Mouse (Mus musculus) kidney, embryonic 14.5 days (tissue): Measurements from ENCODE around the gene Slc25a21. TPM values are rescaled to one million over a fixed set of nuclear protein-coding genes. Genes with fewer than 3 reads are reported as not detected.

Experiments
- ATAC-seq: fragments of 200-750 bp; cut with Nextera tagmentation; 2 replicates; pipeline ENCODE4 v1.8.0; 2017; ENCODE audit warnings: moderate number of reproducible peaks, mild to moderate bottlenecking, moderate TSS enrichment, moderate library complexity; ENCODE audit not compliant: low FRiP score, low TSS enrichment
- H3K27ac ChIP-seq: fragments of 300-500 bp; sonication (generic); 2 replicates; pipeline ENCODE4 v1.5.1; 2014; ENCODE audit warnings: low read depth, mild to moderate bottlenecking, low read length, moderate library complexity, mixed read lengths
- H3K27me3 ChIP-seq: fragments of 300-500 bp; sonication (generic); 2 replicates; pipeline ENCODE4 v1.6.1; 2014; ENCODE audit warnings: mild to moderate bottlenecking, low read length; ENCODE audit not compliant: control insufficient read depth, insufficient read depth
- H3K36me3 ChIP-seq: fragments of 300-500 bp; sonication (generic); 2 replicates; pipeline ENCODE4 v1.6.1; 2014; ENCODE audit warnings: low read length, mixed read lengths; ENCODE audit not compliant: control insufficient read depth, insufficient read depth
- H3K4me1 ChIP-seq: fragments of 300-500 bp; sonication (generic); 2 replicates; pipeline ENCODE4 v1.6.1; 2014; ENCODE audit warnings: low read length, mixed read lengths; ENCODE audit not compliant: control insufficient read depth, insufficient read depth
- H3K4me2 ChIP-seq: fragments of 300-500 bp; sonication (generic); replicated peaks from 2 replicates; pipeline ENCODE4 v1.6.1; 2014; ENCODE audit warnings: low read depth, mild to moderate bottlenecking, low read length
- H3K4me3 ChIP-seq: fragments of 300-500 bp; sonication (generic); 2 replicates; pipeline ENCODE4 v1.5.1; 2014; ENCODE audit warnings: mild to moderate bottlenecking, low read length
- H3K9ac ChIP-seq: fragments of 300-500 bp; sonication (generic); 2 replicates; pipeline ENCODE4 v1.6.1; 2014; ENCODE audit warnings: low read depth, mild to moderate bottlenecking, low read length, moderate library complexity
- H3K9me3 ChIP-seq: fragments of 300-500 bp; sonication (generic); 2 replicates; pipeline ENCODE4 v1.6.1; 2016; ENCODE audit warnings: low read length; ENCODE audit not compliant: control insufficient read depth
- WGBS: fragments of 180-500 bp; shearing (Covaris S2); extraction: QIAGEN DNeasy Blood & Tissue Kit; methylation state at CpG from one replicate; pipeline ENCODE4 v1.1.7; 2014; 5-methylcytosine and 5-hydroxymethylcytosine counted together
- polyA plus RNA-seq: library from polyadenylated mRNA; unstranded; fragments of >200 nt; fragmentation: Nextera tagmentation; extraction: Ambion mirVana; gene quantifications from 2 replicates; pipeline ENCODE4 v1.2.1, GENCODE M21; 2014

Slc25a21 gene
- polyA plus RNA-seq, 1 experiment from 2014 or later, result 2.8 TPM

- no peak overlapping the region for H3K27ac ChIP-seq
- no peaks in the 10 kb centered on the region for H3K4me1 ChIP-seq
- no peaks in the 10 kb centered on the region for H3K9me3 ChIP-seq
- H3K4me3 ChIP-seq, result no peak overlapping the region
- ATAC-seq, result no peak
- WGBS, result 81% methylated on average over 6 of the region's 6 CpGs
- no peaks in the 10 kb centered on the region for H3K27me3 ChIP-seq
- no peak overlapping the region for H3K9ac ChIP-seq
- no peak overlapping the region for H3K4me2 ChIP-seq
- H3K36me3 ChIP-seq, result no peaks in the 10 kb centered on the region
These were observed 37.4 kb downstream of the Slc25a21 start for GRCm38 (mm10) chr12:57159904-57160303.

GRCm38 (mm10) chr12:57158266-57158665 is 39.0 kb downstream of the Slc25a21 start:
- H3K9me3 ChIP-seq, result no peaks in the 10 kb centered on the region
- no peaks in the 10 kb centered on the region for H3K4me1 ChIP-seq
- WGBS, result 54% methylated on average over 3 of the region's 3 CpGs
- no peak overlapping the region for H3K27ac ChIP-seq
- no peak overlapping the region for H3K9ac ChIP-seq
- no peaks in the 10 kb centered on the region for H3K36me3 ChIP-seq
- ATAC-seq, result no peak
- no peak overlapping the region for H3K4me3 ChIP-seq
- no peaks in the 10 kb centered on the region for H3K27me3 ChIP-seq
- H3K4me2 ChIP-seq, result no peak overlapping the region

- no peaks in the 10 kb centered on the region for H3K4me1 ChIP-seq
- no peaks in the 10 kb centered on the region for H3K36me3 ChIP-seq
- no peak for ATAC-seq
- H3K4me3 ChIP-seq, result no peak overlapping the region
- no peak overlapping the region for H3K4me2 ChIP-seq
- H3K9ac ChIP-seq, result no peak overlapping the region
- H3K27ac ChIP-seq, result no peak overlapping the region
- H3K27me3 ChIP-seq, result no peaks in the 10 kb centered on the region
- H3K9me3 ChIP-seq, result no peaks in the 10 kb centered on the region
- 81% methylated on average over 1 of the region's 1 CpGs for WGBS
These were observed 58.3 kb downstream of the Slc25a21 start for GRCm38 (mm10) chr12:57138937-57139336.

GRCm38 (mm10) chr12:57137809-57138208 is 59.5 kb downstream of the Slc25a21 start:
- Histone ChIP-seq H3K27ac (no peak overlapping the region), H3K4me2 (no peak overlapping the region), H3K4me3 (no peak overlapping the region), H3K36me3 (no peaks in the 10 kb centered on the region), H3K4me1 (no peaks in the 10 kb centered on the region), H3K27me3 (no peaks in the 10 kb centered on the region), H3K9me3 (no peaks in the 10 kb centered on the region), H3K9ac (no peak overlapping the region)
- 72% methylated on average over 2 of the region's 2 CpGs for WGBS
- ATAC-seq, result no peak

GRCm38 (mm10) chr12:57118602-57119001 is 78.7 kb downstream of the Slc25a21 start:
- WGBS, result 67% methylated on average over 8 of the region's 8 CpGs
- ATAC-seq, result no peak
- H3K36me3 ChIP-seq, result no peaks in the 10 kb centered on the region
- no peak overlapping the region for H3K9ac ChIP-seq
- no peak overlapping the region for H3K4me2 ChIP-seq
- H3K4me1 ChIP-seq, result no peaks in the 10 kb centered on the region
- H3K27me3 ChIP-seq, result no peaks in the 10 kb centered on the region
- no peak overlapping the region for H3K27ac ChIP-seq
- no peaks in the 10 kb centered on the region for H3K9me3 ChIP-seq
- no peak overlapping the region for H3K4me3 ChIP-seq

- Histone ChIP-seq H3K4me1 (no peaks in the 10 kb centered on the region), H3K9me3 (no peaks in the 10 kb centered on the region), H3K4me3 (no peak overlapping the region), H3K36me3 (no peaks in the 10 kb centered on the region), H3K9ac (no peak overlapping the region), H3K27me3 (no peaks in the 10 kb centered on the region), H3K4me2 (no peak overlapping the region), H3K27ac (no peak overlapping the region)
- WGBS, result 84% methylated on average over 10 of the region's 10 CpGs
- ATAC-seq, result no peak
These were observed 81.8 kb downstream of the Slc25a21 start for GRCm38 (mm10) chr12:57115516-57115915.

GRCm38 (mm10) chr12:57109363-57109762 is 87.9 kb downstream of the Slc25a21 start:
- H3K9ac ChIP-seq, result no peak overlapping the region
- H3K4me2 ChIP-seq, result no peak overlapping the region
- no peak for ATAC-seq
- no peaks in the 10 kb centered on the region for H3K36me3 ChIP-seq
- H3K27ac ChIP-seq, result no peak overlapping the region
- H3K9me3 ChIP-seq, result no peaks in the 10 kb centered on the region
- H3K27me3 ChIP-seq, result no peaks in the 10 kb centered on the region
- H3K4me3 ChIP-seq, result no peak overlapping the region
- WGBS, result 79% methylated on average over 4 of the region's 4 CpGs
- H3K4me1 ChIP-seq, result no peaks in the 10 kb centered on the region

- WGBS, result 84% methylated on average over 1 of the region's 1 CpGs
- Histone ChIP-seq H3K4me1 (no peaks in the 10 kb centered on the region), H3K36me3 (no peaks in the 10 kb centered on the region), H3K4me2 (no peak overlapping the region), H3K27me3 (no peaks in the 10 kb centered on the region), H3K4me3 (no peak overlapping the region), H3K9ac (no peak overlapping the region), H3K9me3 (no peaks in the 10 kb centered on the region), H3K27ac (no peak overlapping the region)
- ATAC-seq, result no peak
These were observed 95.0 kb downstream of the Slc25a21 start for GRCm38 (mm10) chr12:57102322-57102721.

- Histone ChIP-seq H3K36me3 (no peaks in the 10 kb centered on the region), H3K27me3 (no peaks in the 10 kb centered on the region), H3K4me1 (no peaks in the 10 kb centered on the region), H3K4me2 (no peak overlapping the region), H3K9ac (no peak overlapping the region), H3K9me3 (no peaks in the 10 kb centered on the region), H3K4me3 (no peak overlapping the region), H3K27ac (no peak overlapping the region)
- ATAC-seq, result no peak
- WGBS, result 87% methylated on average over 4 of the region's 4 CpGs
These were observed 96.7 kb downstream of the Slc25a21 start for GRCm38 (mm10) chr12:57100549-57100948.

GRCm38 (mm10) chr12:57099066-57099465 is 98.2 kb downstream of the Slc25a21 start:
- H3K9me3 ChIP-seq, result no peaks in the 10 kb centered on the region
- H3K4me1 ChIP-seq, result no peaks in the 10 kb centered on the region

More at GRCm38 (mm10) chr12:57099066-57099465, 98.2 kb downstream of the Slc25a21 start:
- H3K4me3 ChIP-seq, result no peak overlapping the region
- H3K27me3 ChIP-seq, result no peaks in the 10 kb centered on the region
- no peak overlapping the region for H3K27ac ChIP-seq
- H3K4me2 ChIP-seq, result no peak overlapping the region
- ATAC-seq, result no peak
- H3K9ac ChIP-seq, result no peak overlapping the region
- WGBS, result 75% methylated on average over 3 of the region's 3 CpGs
- H3K36me3 ChIP-seq, result no peaks in the 10 kb centered on the region
